Mouse (Mus musculus) C2C12 (cell line): ENCODE results near the gene Sar1b. TPM values are rescaled to one million over a fixed set of nuclear protein-coding genes. Genes with fewer than 3 reads are reported as not detected.

Experiments
- polyA plus RNA-seq: library from polyadenylated mRNA; unstranded; fragments of >200 nt; fragmentation: generic; extraction: Trizol; gene quantifications from one replicate; pipeline ENCODE4 v1.2.1, GENCODE M21; 2012; ENCODE audit warnings: missing spikeins

The Sar1b gene
- polyA plus RNA-seq, 1 experiment: 50.4 TPM

Other genes starting within 250 kb of the Sar1b start
- gene Phykpl, start 178.9 kb upstream of the Sar1b start, polyA plus RNA-seq: 7.7 TPM
- gene Hnrnpab, start 156.8 kb upstream of the Sar1b start, polyA plus RNA-seq: 749 TPM
- gene Nhp2, start 144.0 kb upstream of the Sar1b start, polyA plus RNA-seq: 378 TPM
- gene Rmnd5b, start 127.8 kb upstream of the Sar1b start, polyA plus RNA-seq: 27.4 TPM
- 5.3 TPM for gene N4bp3, start 112.8 kb upstream of the Sar1b start, polyA plus RNA-seq
- gene D930048N14Rik, start 112.7 kb upstream of the Sar1b start, polyA plus RNA-seq: 0.22 TPM
- gene 0610009B22Rik, start 74.8 kb upstream of the Sar1b start, polyA plus RNA-seq: 22.2 TPM
- gene Sec24a, start 53 bp upstream of the Sar1b start, polyA plus RNA-seq: 6.2 TPM
- 4.0 TPM for gene Jade2, start 94.0 kb downstream of the Sar1b start, polyA plus RNA-seq
- gene Cdkn2aipnl, start 204.0 kb downstream of the Sar1b start, polyA plus RNA-seq: 52.7 TPM
- 49.4 TPM for gene Ube2b, start 237.1 kb downstream of the Sar1b start, polyA plus RNA-seq
- gene Cdkl3, start 240.5 kb downstream of the Sar1b start, polyA plus RNA-seq: 1.7 TPM